18 mouse cellular contexts compared by ENCODE assay signal in genomic region chr7:81108226-81108625, GRCm38 (mm10). TPM values are rescaled to one million over a fixed set of nuclear protein-coding genes. Genes with fewer than 3 reads are reported as not detected.
"Had no signal": no experiment of that assay in that cellular context is flagged by ENCODE, and none has a peak within 500 bp of the region (broad histone marks: within the 10 kb centered on the region; RNA-seq: fewer than 3 reads in every experiment).

No protein-coding gene starts in this region.

- H3K27ac ChIP-seq: neural tube, embryonic 13.5 days; neural tube, embryonic 15.5 days; stomach, embryonic 15.5 days; stomach, postnatal 0 days had no signal

- DNase-seq: retina, postnatal 1 day; right cerebral cortex, adult 18-20 months; right cerebral cortex, postnatal 14 days; right cerebral cortex, postnatal 25 days; right cerebral cortex, postnatal 4 days; spleen, adult 18-20 months; thymus, adult 18-20 months; thymus, adult 2 months; thymus, postnatal 14 days; thymus, postnatal 25 days; thymus, postnatal 36 days; thymus, postnatal 4 days had no signal

- H3K27me3 ChIP-seq: neural tube, embryonic 13.5 days; neural tube, embryonic 15.5 days; stomach, embryonic 15.5 days had no signal

- H3K36me3 ChIP-seq: neural tube, embryonic 13.5 days; neural tube, embryonic 15.5 days; stomach, embryonic 15.5 days had no signal

- H3K9me3 ChIP-seq: neural tube, embryonic 13.5 days; neural tube, embryonic 15.5 days; stomach, embryonic 15.5 days had no signal

- H3K4me1 ChIP-seq: neural tube, embryonic 15.5 days; stomach, embryonic 15.5 days had no signal

- H3K9ac ChIP-seq: neural tube, embryonic 13.5 days; neural tube, embryonic 15.5 days; stomach, embryonic 15.5 days had no signal

- H3K4me2 ChIP-seq: neural tube, embryonic 13.5 days; neural tube, embryonic 15.5 days; stomach, embryonic 15.5 days had no signal

- H3K4me3 ChIP-seq: neural tube, embryonic 13.5 days; neural tube, embryonic 15.5 days; stomach, embryonic 15.5 days had no signal

RNA-seq across cellular contexts. Expression of gene Slc28a1, which starts 6.4 kb away (rescaled TPM):
- polyA plus RNA-seq: neural tube, embryonic 13.5 days; neural tube, embryonic 14.5 days; stomach, embryonic 14.5 days; stomach, postnatal 0 days had no signal
